Mouse (Mus musculus) stomach, postnatal 0 days (tissue): ENCODE results near the gene BC005624.

Experiments
- CTCF ChIP-seq: IDR thresholded peaks from 2 replicates; pipeline ENCODE4 v1.5.1; 2016; ENCODE audit warnings: antibody characterized with exemption, low read depth, mild to moderate bottlenecking, moderate library complexity
- EP300 ChIP-seq: optimal IDR thresholded peaks from 2 replicates; pipeline ENCODE3; 2016; ENCODE audit warnings: antibody characterized with exemption

- TF ChIP-seq CTCF (no peak), EP300 (no peak)
Measured at GRCm38 (mm10) chr2:31018519-31018918, 36.5 kb upstream of the BC005624 start.
